Mouse (Mus musculus) CH12.LX (cell line): ENCODE data around the gene Fkbp10. TPM values are rescaled to one million over a fixed set of nuclear protein-coding genes. Genes with fewer than 3 reads are reported as not detected.

ENCODE experiments used
- DNase-seq: peaks from one replicate; pipeline ENCODE4 v3.0.0-alpha.2; 2013; ENCODE audit errors: extremely low read depth
- H3K27ac ChIP-seq: 2 replicates; pipeline ENCODE4 v1.5.1; 2012; ENCODE audit warnings: low read depth, mild to moderate bottlenecking, control low read depth, moderate library complexity; ENCODE audit not compliant: insufficient read depth
- H3K27me3 ChIP-seq: replicated peaks from 2 replicates; pipeline ENCODE3; 2012; ENCODE audit warnings: inconsistent platforms
- H3K36me3 ChIP-seq, 2 experiments: replicated peaks in 1 of 2; 2 replicates each; pipeline versions ENCODE3 to v1.6.1; 2012; ENCODE audit warnings: inconsistent platforms in 1 of 2, low read length in 1 of 2, mild to moderate bottlenecking in 1 of 2, mixed read lengths in 1 of 2, moderate library complexity in 1 of 2; ENCODE audit not compliant: control insufficient read depth in 1 of 2, insufficient read depth in 1 of 2
- H3K4me1 ChIP-seq, 2 experiments: 2 replicates each; pipeline ENCODE4 v1.6.1; 2012; ENCODE audit warnings: inconsistent platforms in 1 of 2, moderate library complexity in 1 of 2; ENCODE audit not compliant: insufficient read depth in 2 of 2, control insufficient read depth in 1 of 2
- H3K4me2 ChIP-seq: 2 replicates; pipeline ENCODE4 v1.6.1; 2012; ENCODE audit warnings: low read depth, mild to moderate bottlenecking, control low read depth; ENCODE audit not compliant: poor library complexity, insufficient read depth, severe bottlenecking
- H3K4me3 ChIP-seq, 3 experiments: fragments of 150-350 bp in 1 of 3; sonication (generic) in 1 of 3; replicated peaks in 1 of 3; 2 replicates each; pipeline versions ENCODE3 to v1.5.1; 2011 to 2012; ENCODE audit warnings: low read depth in 2 of 3, low read length in 2 of 3, mild to moderate bottlenecking in 2 of 3, moderate library complexity in 2 of 3, control low read depth in 1 of 3, improper control_type of control experiment in 1 of 3, inconsistent platforms in 1 of 3, mixed read lengths in 1 of 3; ENCODE audit not compliant: poor library complexity in 1 of 3
- H3K79me2 ChIP-seq: replicated peaks from 2 replicates; pipeline ENCODE4 v1.6.1; 2012; ENCODE audit warnings: mild to moderate bottlenecking, moderate library complexity; ENCODE audit not compliant: control insufficient read depth, poor library complexity, insufficient read depth, severe bottlenecking; ENCODE audit errors: extremely low read depth
- H3K9ac ChIP-seq: 2 replicates; pipeline ENCODE4 v1.6.1; 2012; ENCODE audit warnings: low read depth, mild to moderate bottlenecking, control low read depth, moderate library complexity; ENCODE audit not compliant: insufficient read depth
- H3K9me3 ChIP-seq: replicated peaks from 2 replicates; pipeline ENCODE3; 2012; ENCODE audit warnings: low read length, inconsistent platforms, mixed read lengths
- BHLHE40 ChIP-seq: IDR thresholded peaks from 2 replicates; pipeline ENCODE4 v1.6.1; 2011; ENCODE audit warnings: mild to moderate bottlenecking, low read depth, low read length, improper control_type of control experiment
- CHD1 ChIP-seq: IDR thresholded peaks from 2 replicates; pipeline ENCODE4 v1.6.1; 2012; ENCODE audit warnings: low read depth, low read length, improper control_type of control experiment, inconsistent platforms
- CHD2 ChIP-seq: IDR thresholded peaks from 2 replicates; pipeline ENCODE4 v1.6.1; 2011; ENCODE audit warnings: low read length, improper control_type of control experiment
- CTCF ChIP-seq, 2 experiments: IDR thresholded peaks in 1 of 2; conservative IDR thresholded peaks in 1 of 2; 2 replicates each; pipeline ENCODE4 v1.5.1; 2011 to 2012; ENCODE audit warnings: low read depth in 2 of 2, low read length in 2 of 2, improper control_type of control experiment in 1 of 2, inconsistent platforms in 1 of 2, mild to moderate bottlenecking in 1 of 2, moderate library complexity in 1 of 2
- EP300 ChIP-seq: IDR thresholded peaks from 2 replicates; pipeline ENCODE4 v1.6.1; 2011; ENCODE audit warnings: low read length, improper control_type of control experiment
- ETS1 ChIP-seq: conservative IDR thresholded peaks from 2 replicates; pipeline ENCODE4 v1.6.1; 2012; ENCODE audit warnings: low read depth, mild to moderate bottlenecking, inconsistent platforms, low read length, improper control_type of control experiment, moderate library complexity
- HCFC1 ChIP-seq: IDR thresholded peaks from 2 replicates; pipeline ENCODE4 v1.6.1; 2012; ENCODE audit warnings: low read depth, mild to moderate bottlenecking, inconsistent platforms, low read length, improper control_type of control experiment
- IRF4 ChIP-seq: IDR thresholded peaks from 2 replicates; pipeline ENCODE4 v1.6.1; 2014; ENCODE audit warnings: low read depth, mild to moderate bottlenecking, inconsistent platforms, low read length, improper control_type of control experiment
- JUN ChIP-seq: IDR thresholded peaks from 2 replicates; pipeline ENCODE4 v1.6.1; 2011; ENCODE audit warnings: low read depth, mild to moderate bottlenecking, low read length, improper control_type of control experiment, moderate library complexity; ENCODE audit not compliant: insufficient read depth
- JUND ChIP-seq: conservative IDR thresholded peaks from 2 replicates; pipeline ENCODE4 v1.6.1; 2011; ENCODE audit warnings: low read depth, low read length, improper control_type of control experiment
- KAT2A ChIP-seq: IDR thresholded peaks from 2 replicates; pipeline ENCODE4 v1.6.1; 2012; ENCODE audit warnings: low read length, improper control_type of control experiment, inconsistent platforms; ENCODE audit not compliant: insufficient replicate concordance
- MAX ChIP-seq: IDR thresholded peaks from 2 replicates; pipeline ENCODE4 v1.6.1; 2011; ENCODE audit warnings: low read length, improper control_type of control experiment
- MAZ ChIP-seq: IDR thresholded peaks from 2 replicates; pipeline ENCODE4 v1.6.1; 2012; ENCODE audit warnings: low read depth, mild to moderate bottlenecking, inconsistent platforms, low read length, improper control_type of control experiment, moderate library complexity
- MEF2A ChIP-seq: IDR thresholded peaks from 2 replicates; pipeline ENCODE4 v1.6.1; 2014; ENCODE audit warnings: low read depth, mild to moderate bottlenecking, inconsistent platforms, low read length, improper control_type of control experiment, borderline replicate concordance
- MXI1 ChIP-seq: IDR thresholded peaks from 2 replicates; pipeline ENCODE4 v1.6.1; 2011; ENCODE audit warnings: mild to moderate bottlenecking, low read depth, low read length, improper control_type of control experiment
- POLR2AphosphoS2 ChIP-seq: IDR thresholded peaks from 2 replicates; pipeline ENCODE4 v1.6.1; 2011; ENCODE audit warnings: low read depth, low read length, improper control_type of control experiment
- RAD21 ChIP-seq: IDR thresholded peaks from 2 replicates; pipeline ENCODE4 v1.6.1; 2011; ENCODE audit warnings: low read depth, mild to moderate bottlenecking, low read length, improper control_type of control experiment, moderate library complexity
- RCOR1 ChIP-seq: conservative IDR thresholded peaks from 2 replicates; pipeline ENCODE4 v1.6.1; 2012; ENCODE audit warnings: low read depth, mild to moderate bottlenecking, inconsistent platforms, low read length, improper control_type of control experiment
- SIN3A ChIP-seq: IDR thresholded peaks from 2 replicates; pipeline ENCODE4 v1.6.1; 2012; ENCODE audit warnings: low read length, improper control_type of control experiment, inconsistent platforms
- SMC3 ChIP-seq: IDR thresholded peaks from 2 replicates; pipeline ENCODE4 v1.6.1; 2011; ENCODE audit warnings: low read depth, low read length, improper control_type of control experiment
- TBP ChIP-seq: conservative IDR thresholded peaks from 2 replicates; pipeline ENCODE4 v1.6.1; 2011; ENCODE audit warnings: low read depth, low read length, improper control_type of control experiment
- USF2 ChIP-seq: conservative IDR thresholded peaks from 2 replicates; pipeline ENCODE4 v1.6.1; 2011; ENCODE audit warnings: low read depth, low read length, improper control_type of control experiment
- ZKSCAN1 ChIP-seq: IDR thresholded peaks from 2 replicates; pipeline ENCODE4 v1.6.1; 2012; ENCODE audit warnings: low read depth, inconsistent platforms, low read length, improper control_type of control experiment, borderline replicate concordance
- ZMIZ1 ChIP-seq: IDR thresholded peaks from 2 replicates; pipeline ENCODE4 v1.6.1; 2012; ENCODE audit warnings: low read depth, mild to moderate bottlenecking, inconsistent platforms, low read length, improper control_type of control experiment
- dilution Hi-C: fragments of 300-500 bp; cut with MboI; formaldehyde crosslinking; loops from 2 replicates; pipeline ENCODE4 v1.14.3; 2020; ENCODE audit warnings: low sequenced_read_pairs; ENCODE audit not compliant: extremely low pct_unique_long_range_greater_than_20kb, extremely low pct_ligation_motif_present
- in situ Hi-C: fragments of 300-500 bp; cut with MboI; formaldehyde crosslinking; loops from 3 replicates; pipeline ENCODE4 v1.14.3; 2019; ENCODE audit warnings: low sequenced_read_pairs, low pct_ligation_motif_present, low pct_unique_long_range_greater_than_20kb, mixed read lengths
- polyA plus RNA-seq: library from polyadenylated mRNA; unstranded; fragments of >175 nt; gene quantifications from 2 replicates; pipeline ENCODE4 v1.2.1, GENCODE M21; 2012; ENCODE audit warnings: low read depth; ENCODE audit not compliant: insufficient read length
- total RNA-seq, 2 experiments: library from RNA; depleted of rRNA; stranded (reverse); fragments of 300-350 nt in 1 of 2; fragments of >200 nt in 1 of 2; gene quantifications; 2 replicates each; pipeline ENCODE4 v1.2.3; 2012 to 2014

The Fkbp10 gene
- total and polyA plus RNA-seq, 3 experiments = 0.31 to 0.46 (median 0.34) TPM

DNA sequence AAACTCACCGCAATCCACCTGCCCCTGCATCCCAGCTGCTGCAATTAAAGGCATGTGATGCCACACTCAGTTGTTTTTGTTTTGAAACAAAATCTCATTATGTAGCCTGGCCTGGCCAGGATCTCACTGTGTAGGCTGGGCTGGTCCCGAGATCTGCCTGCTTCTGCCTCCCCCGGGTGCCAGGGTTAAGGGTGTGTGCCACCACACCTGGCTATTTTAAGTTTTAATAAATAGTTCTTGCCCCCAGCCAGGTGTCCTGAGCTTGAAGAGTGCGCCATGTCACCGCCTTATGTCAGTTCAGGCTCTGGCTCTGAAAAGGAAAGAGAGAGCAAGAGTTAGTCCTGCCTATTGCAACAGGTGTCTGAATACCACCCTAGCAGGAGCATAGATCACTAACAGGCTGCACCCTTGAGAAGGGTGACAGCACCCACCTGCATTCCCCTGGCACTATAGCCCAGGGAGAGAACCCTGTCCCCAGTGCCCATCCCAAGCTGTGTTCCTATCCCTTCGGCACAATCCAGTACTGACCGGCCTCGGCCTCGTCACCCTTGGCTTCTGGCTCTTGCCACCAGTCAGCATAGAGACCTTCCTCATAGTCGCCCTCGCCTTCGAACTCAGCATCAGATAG is 6.5 kb upstream of the Fkbp10 start:
- no peaks in the 10 kb centered on the region for H3K36me3 ChIP-seq
- H3K9me3 ChIP-seq = no peaks in the 10 kb centered on the region
- H3K27ac ChIP-seq = no peak overlapping the region
- no peak for DNase-seq
- no peak for TF ChIP-seq MAZ
- TF ChIP-seq EP300 = no peak
- TF ChIP-seq JUN = no peak
- TF ChIP-seq SIN3A = no peak
- H3K9ac ChIP-seq = no peak overlapping the region
- H3K27me3 ChIP-seq = peaks cover 58% of the 10 kb centered on the region
- dilution Hi-C loops (no loop called here), in situ Hi-C loops (loop anchor here (5.0 kb wide), 1 partner anchor 47 kb away; no protein-coding TSS in a partner anchor)
- H3K4me3 ChIP-seq = no peak overlapping the region
- H3K79me2 ChIP-seq = no peaks in the 10 kb centered on the region
- peaks cover 0 to 6% of the 10 kb centered on the region in 2 experiments; a peak in 1 of 4 replicates for H3K4me1 ChIP-seq
- H3K4me2 ChIP-seq = no peak overlapping the region

DNA sequence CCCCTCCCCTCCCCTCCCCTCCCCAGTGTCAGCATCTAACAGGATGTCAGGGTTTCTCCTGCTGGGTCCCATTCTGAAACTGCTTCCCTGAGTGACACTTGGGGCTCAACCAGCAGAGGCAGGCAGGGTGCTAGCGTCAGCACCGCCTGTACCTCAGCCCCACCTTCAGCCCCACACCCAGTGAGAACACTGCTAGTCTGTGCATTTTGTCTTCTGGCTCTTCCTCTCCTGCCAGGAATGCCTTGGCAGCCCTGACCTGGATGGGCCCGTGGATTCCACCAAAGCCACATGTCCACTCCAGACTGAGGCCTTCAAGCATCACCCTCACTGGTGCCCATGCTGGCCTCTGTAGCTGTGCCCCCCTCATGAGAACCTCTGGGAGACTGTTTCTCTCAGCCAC is 5.8 kb upstream of the Fkbp10 start:
- Histone ChIP-seq H3K27ac (no peak overlapping the region), H3K9me3 (no peaks in the 10 kb centered on the region), H3K27me3 (peaks cover 50% of the 10 kb centered on the region), H3K4me3 (no peak overlapping the region), H3K79me2 (no peaks in the 10 kb centered on the region), H3K4me1 (peaks cover 0 to 6% of the 10 kb centered on the region in 2 experiments; a peak in 1 of 4 replicates), H3K4me2 (no peak overlapping the region), H3K36me3 (no peaks in the 10 kb centered on the region), H3K9ac (no peak overlapping the region)
- dilution Hi-C loops = no loop called here
- no peak for DNase-seq
- in situ Hi-C loops = loop anchor here (5.0 kb wide), 1 partner anchor 47 kb away; no protein-coding TSS in a partner anchor
- no peak for TF ChIP-seq SMC3
- no peak for TF ChIP-seq CHD1
- TF ChIP-seq HCFC1 = no peak
- no peak for TF ChIP-seq ZMIZ1
- TF ChIP-seq JUND = no peak
- TF ChIP-seq USF2 = no peak
- no peak for TF ChIP-seq TBP
- TF ChIP-seq MAX = no peak
- no peak for TF ChIP-seq RCOR1
- TF ChIP-seq CHD2 = no peak
- TF ChIP-seq MXI1 = no peak
- no peak for TF ChIP-seq ZKSCAN1
- TF ChIP-seq CTCF (conservative IDR thresholded peaks at IDR 0.05 in 1 of 2, IDR thresholded peaks at IDR 0.05 in 1 of 2; ENCODE audit: low read depth in 2 of 2, low read length in 2 of 2) = no peak
- no peak for TF ChIP-seq IRF4
- TF ChIP-seq KAT2A = no peak
- no peak for TF ChIP-seq MEF2A
- TF ChIP-seq POLR2AphosphoS2 = no peak
- TF ChIP-seq RAD21 = no peak
- no peak for TF ChIP-seq ETS1
- no peak for TF ChIP-seq BHLHE40
